Mouse (Mus musculus): ENCODE measurements around the gene Rasgef1b. TPM values are rescaled to one million over a fixed set of nuclear protein-coding genes. Genes with fewer than 3 reads are reported as not detected.

The Rasgef1b gene
- total and polyA plus RNA-seq, 3 experiments = 0.17 to 0.26 (median 0.21) TPM

GRCm38 (mm10) chr5:99625603-99626002 is 103.3 kb downstream of the Rasgef1b start:
- no peaks in the 10 kb centered on the region for H3K4me1 ChIP-seq (ENCODE audit: control insufficient read depth in 1 of 2, insufficient read depth in 2 of 2)
- dilution Hi-C loops (cut with MboI; ENCODE audit: extremely low pct_ligation_motif_present, extremely low pct_unique_long_range_greater_than_20kb, low sequenced_read_pairs) (no loop called here), in situ Hi-C loops (cut with MboI; ENCODE audit: low pct_ligation_motif_present, low pct_unique_long_range_greater_than_20kb, low sequenced_read_pairs) (no loop called here)
- no peak for DNase-seq (ENCODE audit: extremely low read depth)
- no peaks in the 10 kb centered on the region for H3K9me3 ChIP-seq (replicated peaks; ENCODE audit: low read length)
- no peak overlapping the region for H3K4me3 ChIP-seq (replicated peaks in 1 of 3; ENCODE audit: low read depth in 2 of 3, low read length in 2 of 3, poor library complexity in 1 of 3)
- no peaks in the 10 kb centered on the region for H3K79me2 ChIP-seq (replicated peaks; ENCODE audit: control insufficient read depth, extremely low read depth, insufficient read depth, poor library complexity, severe bottlenecking)
- no peaks in the 10 kb centered on the region for H3K27me3 ChIP-seq (replicated peaks)
- H3K36me3 ChIP-seq (replicated peaks in 1 of 2; ENCODE audit: control insufficient read depth in 1 of 2, insufficient read depth in 1 of 2, low read length in 1 of 2) = no peaks in the 10 kb centered on the region
- H3K27ac ChIP-seq (ENCODE audit: insufficient read depth, low read depth) = no peak overlapping the region
- TF ChIP-seq IRF4 (IDR thresholded peaks at IDR 0.05; ENCODE audit: low read depth, low read length) (no peak), CHD1 (IDR thresholded peaks at IDR 0.05; ENCODE audit: low read depth, low read length) (no peak), RAD21 (IDR thresholded peaks at IDR 0.05; ENCODE audit: low read depth, low read length) (no peak), E2F4 (IDR thresholded peaks at IDR 0.05; ENCODE audit: insufficient replicate concordance, low read depth, low read length) (no peak), KAT2A (IDR thresholded peaks at IDR 0.05; ENCODE audit: insufficient replicate concordance, low read length) (no peak), ETS1 (conservative IDR thresholded peaks at IDR 0.05; ENCODE audit: low read depth, low read length) (no peak)
- no peak overlapping the region for H3K4me2 ChIP-seq (ENCODE audit: insufficient read depth, low read depth, poor library complexity, severe bottlenecking)
- no peak overlapping the region for H3K9ac ChIP-seq (ENCODE audit: insufficient read depth, low read depth)

- in situ Hi-C loops (cut with MboI; ENCODE audit: low pct_ligation_motif_present, low pct_unique_long_range_greater_than_20kb, low sequenced_read_pairs) (no loop called here), dilution Hi-C loops (cut with MboI; ENCODE audit: extremely low pct_ligation_motif_present, extremely low pct_unique_long_range_greater_than_20kb, low sequenced_read_pairs) (no loop called here)
These were observed 108.1 kb downstream of the Rasgef1b start for GRCm38 (mm10) chr5:99620771-99621170.

GRCm38 (mm10) chr5:99617271-99617800 is 111.5 kb downstream of the Rasgef1b start:
- H3K4me1 ChIP-seq (ENCODE audit: control insufficient read depth in 1 of 2, insufficient read depth in 2 of 2) = no peaks in the 10 kb centered on the region

More at GRCm38 (mm10) chr5:99620771-99621170, 108.1 kb downstream of the Rasgef1b start:
- no peak for DNase-seq (ENCODE audit: extremely low read depth)
- TF ChIP-seq USF2 (conservative IDR thresholded peaks at IDR 0.05; ENCODE audit: low read depth, low read length) = no peak
- TF ChIP-seq JUN (IDR thresholded peaks at IDR 0.05; ENCODE audit: insufficient read depth, low read depth, low read length) = no peak
- TF ChIP-seq EP300 (IDR thresholded peaks at IDR 0.05; ENCODE audit: low read length) = no peak
- TF ChIP-seq ZC3H11A (IDR thresholded peaks at IDR 0.05; ENCODE audit: low read depth, low read length) = no peak
- TF ChIP-seq IRF4 (IDR thresholded peaks at IDR 0.05; ENCODE audit: low read depth, low read length) = no peak
- no peak for TF ChIP-seq TCF12 (IDR thresholded peaks at IDR 0.05; ENCODE audit: low read depth, low read length)
- no peak for TF ChIP-seq E2F4 (IDR thresholded peaks at IDR 0.05; ENCODE audit: insufficient replicate concordance, low read depth, low read length)
- Histone ChIP-seq H3K4me3 (replicated peaks in 1 of 3; ENCODE audit: low read depth in 2 of 3, low read length in 2 of 3, poor library complexity in 1 of 3) (no peak overlapping the region), H3K79me2 (replicated peaks; ENCODE audit: control insufficient read depth, extremely low read depth, insufficient read depth, poor library complexity, severe bottlenecking) (no peaks in the 10 kb centered on the region), H3K9me3 (replicated peaks; ENCODE audit: low read length) (no peaks in the 10 kb centered on the region), H3K27me3 (replicated peaks) (no peaks in the 10 kb centered on the region), H3K36me3 (replicated peaks in 1 of 2; ENCODE audit: control insufficient read depth in 1 of 2, insufficient read depth in 1 of 2, low read length in 1 of 2) (no peaks in the 10 kb centered on the region), H3K4me1 (ENCODE audit: control insufficient read depth in 1 of 2, insufficient read depth in 2 of 2) (no peaks in the 10 kb centered on the region), H3K4me2 (ENCODE audit: insufficient read depth, low read depth, poor library complexity, severe bottlenecking) (no peak overlapping the region), H3K27ac (ENCODE audit: insufficient read depth, low read depth) (no peak overlapping the region), H3K9ac (ENCODE audit: insufficient read depth, low read depth) (no peak overlapping the region)

More at GRCm38 (mm10) chr5:99617271-99617800, 111.5 kb downstream of the Rasgef1b start:
- Histone ChIP-seq H3K4me3 (replicated peaks in 1 of 3; ENCODE audit: low read depth in 2 of 3, low read length in 2 of 3, poor library complexity in 1 of 3) (no peak overlapping the region), H3K27ac (ENCODE audit: insufficient read depth, low read depth) (no peak overlapping the region), H3K9ac (ENCODE audit: insufficient read depth, low read depth) (no peak overlapping the region), H3K4me2 (ENCODE audit: insufficient read depth, low read depth, poor library complexity, severe bottlenecking) (no peak overlapping the region), H3K9me3 (replicated peaks; ENCODE audit: low read length) (peaks cover 3% of the 10 kb centered on the region), H3K36me3 (replicated peaks in 1 of 2; ENCODE audit: control insufficient read depth in 1 of 2, insufficient read depth in 1 of 2, low read length in 1 of 2) (no peaks in the 10 kb centered on the region), H3K79me2 (replicated peaks; ENCODE audit: control insufficient read depth, extremely low read depth, insufficient read depth, poor library complexity, severe bottlenecking) (no peaks in the 10 kb centered on the region), H3K27me3 (replicated peaks) (no peaks in the 10 kb centered on the region)
- dilution Hi-C loops (cut with MboI; ENCODE audit: extremely low pct_ligation_motif_present, extremely low pct_unique_long_range_greater_than_20kb, low sequenced_read_pairs) = no loop called here
- in situ Hi-C loops (cut with MboI; ENCODE audit: low pct_ligation_motif_present, low pct_unique_long_range_greater_than_20kb, low sequenced_read_pairs) = no loop called here
- no peak for DNase-seq (ENCODE audit: extremely low read depth)
- TF ChIP-seq MAFK (IDR thresholded peaks at IDR 0.05; ENCODE audit: insufficient replicate concordance, low read length) = no peak
- TF ChIP-seq MEF2A (IDR thresholded peaks at IDR 0.05; ENCODE audit: borderline replicate concordance, low read depth, low read length) = no peak
- no peak for TF ChIP-seq ZKSCAN1 (IDR thresholded peaks at IDR 0.05; ENCODE audit: borderline replicate concordance, low read depth, low read length)
- no peak for TF ChIP-seq MAZ (IDR thresholded peaks at IDR 0.05; ENCODE audit: low read depth, low read length)
- TF ChIP-seq JUN (IDR thresholded peaks at IDR 0.05; ENCODE audit: insufficient read depth, low read depth, low read length) = no peak
- no peak for TF ChIP-seq ETS1 (conservative IDR thresholded peaks at IDR 0.05; ENCODE audit: low read depth, low read length)
- TF ChIP-seq SMC3 (IDR thresholded peaks at IDR 0.05; ENCODE audit: low read depth, low read length) = no peak
- no peak for TF ChIP-seq CHD1 (IDR thresholded peaks at IDR 0.05; ENCODE audit: low read depth, low read length)
- TF ChIP-seq CTCF (conservative IDR thresholded peaks at IDR 0.05 in 1 of 2, IDR thresholded peaks at IDR 0.05 in 1 of 2; ENCODE audit: low read depth in 2 of 2, low read length in 2 of 2) = no peak
- no peak for TF ChIP-seq NELFE (IDR thresholded peaks at IDR 0.05; ENCODE audit: low read depth, low read length)
- TF ChIP-seq E2F4 (IDR thresholded peaks at IDR 0.05; ENCODE audit: insufficient replicate concordance, low read depth, low read length) = no peak
- TF ChIP-seq SIN3A (IDR thresholded peaks at IDR 0.05; ENCODE audit: low read length) = no peak
- no peak for TF ChIP-seq RAD21 (IDR thresholded peaks at IDR 0.05; ENCODE audit: low read depth, low read length)
- TF ChIP-seq ZMIZ1 (IDR thresholded peaks at IDR 0.05; ENCODE audit: low read depth, low read length) = no peak
- no peak for TF ChIP-seq ELF1 (IDR thresholded peaks at IDR 0.05; ENCODE audit: low read depth, low read length)
- TF ChIP-seq MXI1 (IDR thresholded peaks at IDR 0.05; ENCODE audit: low read depth, low read length) = no peak
- TF ChIP-seq MYC (IDR thresholded peaks at IDR 0.05; ENCODE audit: low read depth, low read length) = no peak
